Mouse (Mus musculus) adrenal gland, postnatal 36 days (tissue): Measurements from ENCODE around the gene Picalm. TPM values are rescaled to one million over a fixed set of nuclear protein-coding genes. Genes with fewer than 3 reads are reported as not detected.

Experiments
- DNase-seq, 2 experiments: peaks; one replicate each; pipeline ENCODE4 v3.0.0; 2021; ENCODE audit warnings: mixed read lengths in 1 of 2
- long read RNA-seq, 2 experiments: library from polyadenylated mRNA; stranded (forward); transcript quantifications; one replicate each; pipeline ENCODE4 v2.0.0; 2021; ENCODE audit warnings: borderline sequencing depth in 2 of 2
- total RNA-seq, 2 experiments: library from RNA; stranded (reverse); gene quantifications; 2 replicates each; pipeline ENCODE4 v1.2.3; 2021

The Picalm gene
- total RNA-seq, result 100 to 1,000 TPM; 148 to 152 TPM
- long read RNA-seq, experiment 1, partial matches to known transcripts, result 6 of 30 reads
- long read RNA-seq, experiment 1, other reads (novel, unspliced or antisense), result 18 of 30 reads
- long read RNA-seq, experiment 2, transcript Picalm-212 (20 exons, 3,427 nt), result major isoform, 5 of 14 reads
- long read RNA-seq, experiment 2, partial matches to known transcripts, result 2 of 14 reads
- long read RNA-seq, experiment 2, other reads (novel, unspliced or antisense), result 5 of 14 reads

- DNase-seq, result peak; percentile 98 to 100
Measured at GRCm38 (mm10) chr7:90129732-90130392, at the start of gene Picalm. Gene Picalm (plus strand): TSS chr7:90130213.

- DNase-seq, result no peak
Measured at GRCm38 (mm10) chr7:90083799-90084198, 46.2 kb upstream of the Picalm start.

GRCm38 (mm10) chr7:90084531-90084930, 45.5 kb upstream of the Picalm start:
- DNase-seq, result no peak

DNA sequence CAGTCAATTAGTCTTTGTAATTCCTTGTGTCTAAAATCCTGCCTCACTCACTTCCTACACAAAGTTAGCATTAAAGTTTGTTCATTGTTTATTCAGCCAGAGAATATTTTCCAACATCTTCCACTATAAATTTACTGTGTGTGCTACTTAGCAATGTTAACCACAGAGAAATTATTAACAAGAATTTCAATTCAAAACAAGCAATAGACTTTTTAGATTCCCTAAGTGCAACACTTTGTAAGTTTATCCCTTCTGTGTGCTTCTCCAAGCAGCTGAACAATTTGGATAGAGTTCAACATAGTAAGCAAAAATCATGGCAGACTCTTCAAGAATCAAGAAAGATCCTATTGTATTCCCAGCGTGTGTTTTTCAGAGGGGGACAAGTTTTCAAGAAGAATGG, 44.3 kb upstream of the Picalm start:
- no peak for DNase-seq

GRCm38 (mm10) chr7:90086821-90087220, 43.2 kb upstream of the Picalm start:
- no peak for DNase-seq

DNA sequence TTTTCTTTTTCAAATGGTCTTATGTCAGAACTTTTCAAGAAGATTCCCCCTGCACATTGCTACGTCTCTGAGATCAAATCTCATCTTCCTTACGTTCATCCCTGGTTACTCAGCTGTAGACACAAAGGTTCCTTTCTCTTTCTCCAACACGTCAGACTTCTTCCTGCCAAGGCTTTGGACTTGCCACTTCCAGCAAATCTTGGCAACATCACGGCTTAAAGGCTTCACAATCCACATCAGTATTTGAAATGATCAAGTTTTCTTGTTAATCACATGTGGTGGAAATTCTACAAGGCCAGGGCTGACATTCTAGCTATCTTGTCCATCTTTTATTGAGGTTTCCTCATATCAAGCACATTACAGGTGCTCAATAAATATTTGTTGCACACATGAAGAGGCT, 39.0 kb upstream of the Picalm start:
- no peak for DNase-seq

GRCm38 (mm10) chr7:90091756-90092155, 38.3 kb upstream of the Picalm start:
- peak in 1 of 2 experiments; percentile 11 for DNase-seq

DNA sequence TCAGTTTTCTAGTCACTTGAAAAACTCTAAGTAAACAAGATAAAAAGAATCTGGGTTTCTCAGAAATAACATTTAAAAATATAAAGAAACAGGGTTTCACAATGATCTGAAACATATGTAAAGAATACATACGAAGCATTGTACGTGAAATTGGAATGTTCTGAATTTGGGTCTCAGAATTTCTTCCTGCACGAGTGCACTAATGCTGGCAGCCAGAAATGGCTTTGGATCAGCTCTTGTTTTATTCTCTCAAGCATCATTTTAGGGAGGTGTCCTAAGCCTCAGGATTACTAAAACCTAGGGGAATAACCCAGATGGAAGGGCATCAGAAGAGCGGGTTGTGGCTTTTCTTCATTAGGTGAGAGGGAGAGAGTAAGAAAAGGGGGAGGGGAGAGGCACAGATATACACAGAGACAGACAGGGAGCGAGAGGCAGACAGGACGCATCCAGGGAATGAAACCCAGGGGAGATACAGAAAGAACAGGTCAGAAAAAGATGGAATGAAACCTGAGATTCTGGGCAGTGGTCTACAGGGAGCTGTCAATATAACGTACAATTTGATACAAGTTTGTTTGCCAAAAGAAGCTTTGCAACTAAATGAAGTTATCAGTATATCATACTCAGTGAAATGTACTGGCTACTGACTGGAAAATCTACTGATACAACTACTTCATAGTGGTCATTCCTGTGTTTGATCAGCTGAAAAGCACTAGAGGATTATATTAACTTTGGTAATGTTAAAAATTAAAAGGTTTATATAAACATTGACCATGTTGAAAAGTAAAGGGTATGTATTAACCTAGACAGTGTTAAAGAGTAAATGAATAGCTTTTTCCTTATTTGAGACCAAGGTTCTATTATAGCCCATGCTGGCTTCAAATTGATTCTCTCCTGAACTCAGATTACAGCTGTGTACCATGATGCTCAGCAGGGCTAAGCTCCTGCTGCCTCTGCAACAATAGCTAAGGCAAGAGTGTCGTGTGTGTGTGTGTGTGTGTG, 37.3 kb upstream of the Picalm start:
- no peak for DNase-seq

DNA sequence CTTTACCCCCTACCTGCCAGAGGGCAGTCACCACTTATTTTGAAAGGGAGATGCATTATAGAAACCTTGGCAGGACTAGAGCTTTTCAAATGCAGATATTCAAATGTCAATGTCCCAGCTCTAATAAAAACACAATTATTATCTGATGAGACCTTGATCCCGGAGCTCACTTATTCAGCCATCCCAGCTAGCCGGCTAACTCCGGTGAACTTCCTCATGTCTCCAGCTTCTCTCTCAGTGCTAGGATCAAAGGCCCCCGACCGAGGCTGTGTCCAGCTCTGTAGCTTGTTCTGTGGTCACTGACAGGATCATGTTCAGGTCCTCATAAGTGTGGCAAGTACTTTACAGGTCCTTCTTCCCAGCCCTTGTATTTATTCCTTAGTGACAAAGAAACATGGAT, 34.9 kb upstream of the Picalm start:
- DNase-seq, result no peak

- no peak for DNase-seq
Measured at GRCm38 (mm10) chr7:90095766-90096372, 34.1 kb upstream of the Picalm start.

DNA sequence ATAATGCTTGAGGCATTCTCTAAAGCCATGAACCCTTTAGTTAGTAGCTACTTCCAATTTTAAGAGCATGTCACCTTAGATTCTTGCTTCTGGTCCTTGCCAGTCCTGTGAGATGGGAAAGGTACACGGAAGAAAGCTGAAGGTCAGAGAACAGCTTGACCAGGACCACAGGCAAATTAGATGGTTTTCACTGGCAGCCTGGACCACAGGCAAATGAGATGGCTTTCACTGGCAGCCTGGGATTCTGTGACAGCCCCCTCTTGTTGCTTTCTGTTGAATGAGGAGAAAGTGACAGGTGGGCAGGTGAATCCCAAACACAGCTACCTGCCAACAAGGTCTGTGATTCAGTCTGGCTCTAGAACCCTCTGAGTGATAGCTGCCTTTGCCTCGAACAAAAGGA, 33.4 kb upstream of the Picalm start:
- no peak for DNase-seq

DNA sequence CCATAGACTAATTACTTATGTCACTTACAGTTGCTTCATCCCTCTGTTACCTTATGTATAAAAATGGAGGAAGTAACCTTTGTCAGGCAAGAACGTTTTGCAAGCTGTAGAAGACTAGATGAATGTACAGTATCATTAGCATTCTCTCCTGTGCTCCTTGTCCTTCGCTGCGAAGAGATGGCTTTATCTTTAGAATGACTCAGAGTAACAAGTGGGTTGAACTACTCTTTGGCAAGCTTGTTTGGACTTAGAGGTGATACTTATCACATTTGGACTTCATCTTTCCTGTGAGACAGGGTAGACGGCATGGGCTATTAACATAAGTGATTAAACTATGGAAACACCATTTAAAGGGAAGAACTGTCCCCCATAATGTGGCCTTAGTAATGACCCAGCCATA, 31.8 kb upstream of the Picalm start:
- no peak for DNase-seq

GRCm38 (mm10) chr7:90099248-90099647, 30.8 kb upstream of the Picalm start:
- no peak for DNase-seq

DNA sequence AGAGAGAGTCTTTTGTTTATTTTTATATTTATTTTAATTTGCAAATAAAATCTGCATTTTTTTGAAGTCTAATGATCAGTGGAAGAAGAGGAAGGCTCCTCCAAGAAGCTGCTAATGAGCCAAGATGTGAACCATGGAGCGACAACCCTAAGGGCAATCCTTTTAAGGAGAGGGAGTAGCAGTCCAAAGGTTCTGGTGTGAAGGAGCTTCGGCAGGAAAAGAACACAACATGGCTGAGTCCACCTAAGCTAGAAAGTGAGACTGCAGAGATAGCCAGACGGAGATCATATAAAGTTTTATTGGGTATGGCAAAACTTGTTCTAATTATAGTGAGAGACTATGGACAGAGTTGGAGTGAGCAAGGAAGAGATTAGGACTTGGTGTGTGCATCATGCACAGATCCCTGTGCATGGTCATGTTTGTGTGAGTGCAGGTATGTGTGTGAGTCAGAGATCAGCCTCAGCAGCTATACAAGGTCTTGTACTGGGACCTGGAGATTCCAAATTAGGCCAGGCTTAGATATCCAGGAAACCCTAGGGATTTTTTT, 29.3 kb upstream of the Picalm start:
- no peak for DNase-seq

DNA sequence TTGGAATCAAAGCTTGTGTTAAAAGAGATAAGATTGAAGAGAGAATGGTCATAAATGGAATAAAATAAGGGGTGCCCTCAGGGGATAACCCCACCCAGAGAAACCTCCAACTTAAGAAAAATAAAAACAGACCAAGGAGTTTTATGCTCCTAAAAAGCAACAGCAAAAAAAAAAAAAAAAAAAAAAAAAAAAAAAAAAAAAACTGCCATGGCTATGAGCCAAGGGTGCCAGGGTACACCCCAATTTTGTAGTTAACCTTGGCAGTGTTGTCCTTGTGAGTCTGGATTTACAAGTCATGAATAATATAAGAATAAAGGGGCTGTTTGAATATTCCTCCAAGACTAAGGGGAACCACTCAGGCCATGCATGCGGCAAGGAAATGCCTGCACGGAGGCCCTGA, 13.9 kb upstream of the Picalm start:
- DNase-seq, result no peak

- DNase-seq, result no peak
Measured at GRCm38 (mm10) chr7:90120106-90120505, 9.9 kb upstream of the Picalm start.

DNA sequence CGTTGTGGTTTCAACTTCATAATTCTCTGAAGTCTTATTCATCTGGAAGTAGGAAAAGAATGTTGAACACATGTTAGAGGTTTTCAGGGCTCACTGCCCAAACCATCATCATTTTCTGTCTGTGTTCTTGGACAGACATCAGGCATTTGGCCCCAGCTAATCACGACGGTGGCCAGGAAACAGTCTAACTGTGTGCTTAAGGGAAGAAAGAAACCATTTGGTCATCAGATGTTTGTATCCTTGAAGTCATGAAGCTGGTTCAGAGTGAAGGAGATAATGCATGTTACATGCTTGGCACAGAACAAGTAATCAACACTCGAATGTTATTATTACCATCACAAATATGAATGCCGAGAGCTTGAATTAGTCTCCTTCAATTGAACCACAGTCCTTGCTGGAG, 5.0 kb upstream of the Picalm start:
- no peak for DNase-seq

DNA sequence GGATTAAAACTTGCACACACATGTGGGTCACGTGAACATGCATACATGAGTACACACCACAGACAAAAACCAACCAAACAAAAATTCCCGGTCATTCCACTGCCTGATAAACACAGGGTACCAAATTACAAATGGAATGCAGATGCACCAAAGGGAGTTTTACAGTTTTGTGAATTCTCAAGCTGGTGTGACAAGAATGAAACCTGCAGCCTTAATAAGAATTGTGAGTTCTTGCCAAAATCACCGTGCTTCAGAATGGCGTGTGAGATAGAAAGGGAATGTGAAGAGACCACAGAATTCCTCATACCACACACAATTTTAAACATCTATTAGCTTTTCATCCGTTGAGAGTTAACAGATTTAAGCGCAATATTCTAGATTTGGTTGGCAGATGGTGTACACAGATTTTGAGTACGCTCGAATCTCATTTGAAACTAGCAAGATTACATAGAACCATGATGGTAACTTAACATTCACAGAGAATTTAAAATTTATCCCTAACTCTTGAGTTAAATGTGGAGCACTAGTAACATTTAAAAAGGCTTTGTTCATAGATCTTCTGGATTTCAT, 1.3 kb upstream of the Picalm start:
- no peak for DNase-seq

GRCm38 (mm10) chr7:90129271-90129731, 712 bp upstream of the Picalm start:
- peak; percentile 10 to 35 for DNase-seq

GRCm38 (mm10) chr7:90130501-90131375, 725 bp downstream of the Picalm start:
- DNase-seq, result peak; percentile 34 to 45

GRCm38 (mm10) chr7:90131376-90131651, 1.3 kb downstream of the Picalm start:
- DNase-seq, result no peak
